ENCODE assay signal across 18 mouse cellular contexts in genomic region chr2:51219714-51220113, GRCm38 (mm10).
DNase-seq lines count a peak whose midpoint lies in the region; ATAC-seq and TF ChIP-seq lines count a peak whose summit lies in the region.
"Had no signal": no experiment of that assay in that cellular context is flagged by ENCODE, and none has a peak within 500 bp of the region (broad histone marks: within the 10 kb centered on the region; RNA-seq: fewer than 3 reads in every experiment).

No protein-coding gene starts in this region.

- 0 out of 2 replicates have a peak, but pooled peaks cover 3% of the 10 kb centered on the region for H3K4me1 ChIP-seq in lung, embryonic 14.5 days (ENCODE audit: insufficient read depth)
- H3K4me1 ChIP-seq in lung, adult 2 months (ENCODE audit: control insufficient read depth, insufficient read depth, low read length), result no peaks in the 10 kb centered on the region
- peaks cover 6% of the 10 kb centered on the region for H3K4me1 ChIP-seq in embryonic facial prominence, embryonic 15.5 days
- H3K4me1 ChIP-seq: forebrain, embryonic 15.5 days; liver, embryonic 12.5 days; midbrain, embryonic 15.5 days had no signal

- no peak for TF ChIP-seq CTCF in lung, embryonic 14.5 days (IDR thresholded peaks at IDR 0.05; ENCODE audit: low read depth)
- no peak for TF ChIP-seq CTCF in lung, adult 2 months (IDR thresholded peaks at IDR 0.05; ENCODE audit: insufficient read depth, low read length)

- H3K9ac ChIP-seq in lung, embryonic 14.5 days, result no peak overlapping the region
- no peak overlapping the region for H3K9ac ChIP-seq in embryonic facial prominence, embryonic 15.5 days
- H3K9ac ChIP-seq: forebrain, embryonic 15.5 days; liver, embryonic 12.5 days; midbrain, embryonic 15.5 days had no signal

- ATAC-seq in lung, embryonic 14.5 days (ENCODE audit: insufficient read depth), result peak; percentile 63; the same call in 1 of the 2 replicates
- ATAC-seq in embryonic facial prominence, embryonic 15.5 days (ENCODE audit: insufficient number of reproducible peaks, low FRiP score, low TSS enrichment, low read depth), result peak; percentile 57; the same call in 1 of the 2 replicates
- ATAC-seq: forebrain, embryonic 15.5 days; inflammation-experienced regulatory T-cells, adult 6 months; liver, embryonic 12.5 days; midbrain, embryonic 15.5 days had no signal

- DNase-seq in lung, embryonic 14.5 days, result peak; percentile 75
- DNase-seq in lung, adult 2 months, result no peak
- peak; percentile 80 for DNase-seq in NIH3T3 (ENCODE audit: low read depth)
- DNase-seq in mesoderm, embryonic 11.5 days (ENCODE audit: low read depth, low spot score), result peak; percentile 68
- no peak for DNase-seq in gastrocnemius, adult 18-20 months (ENCODE audit: low spot score)
- DNase-seq in layer of hippocampus, adult 9-11 months, result no peak
- no peak for DNase-seq in layer of hippocampus, adult 18-20 months (ENCODE audit: low spot score in 2 of 2)
- DNase-seq: cerebellum, adult 11 months; gastrocnemius, postnatal 10 days; heart, postnatal 10 days; kidney, postnatal 25 days; lung, postnatal 4 days; right cerebral cortex, adult 18-20 months had no signal

- H3K4me3 ChIP-seq in lung, embryonic 14.5 days (ENCODE audit: low read depth, low read length), result no peak overlapping the region
- no peak overlapping the region for H3K4me3 ChIP-seq in lung, adult 2 months (replicated peaks; ENCODE audit: extremely low read depth, low read depth, low read length)
- no peak overlapping the region for H3K4me3 ChIP-seq in embryonic facial prominence, embryonic 15.5 days (replicated peaks)
- H3K4me3 ChIP-seq: forebrain, embryonic 15.5 days; liver, embryonic 12.5 days; midbrain, embryonic 15.5 days had no signal

- no peaks in the 10 kb centered on the region for H3K9me3 ChIP-seq in lung, embryonic 14.5 days (ENCODE audit: low read depth, low read length)
- H3K9me3 ChIP-seq in embryonic facial prominence, embryonic 15.5 days (replicated peaks), result no peaks in the 10 kb centered on the region
- H3K9me3 ChIP-seq: forebrain, embryonic 15.5 days; liver, embryonic 12.5 days; midbrain, embryonic 15.5 days had no signal

- no peaks in the 10 kb centered on the region for H3K36me3 ChIP-seq in lung, embryonic 14.5 days (ENCODE audit: insufficient read depth)
- H3K36me3 ChIP-seq in embryonic facial prominence, embryonic 15.5 days, result no peaks in the 10 kb centered on the region
- H3K36me3 ChIP-seq: forebrain, embryonic 15.5 days; liver, embryonic 12.5 days; midbrain, embryonic 15.5 days had no signal

- H3K27ac ChIP-seq in lung, embryonic 14.5 days (ENCODE audit: low read depth), result no peak overlapping the region; the same call in 1 of the 2 replicates
- no peak overlapping the region; the same call in 1 of the 2 replicates for H3K27ac ChIP-seq in embryonic facial prominence, embryonic 15.5 days (replicated peaks)
- H3K27ac ChIP-seq: forebrain, embryonic 15.5 days; liver, embryonic 12.5 days; midbrain, embryonic 15.5 days had no signal

- H3K27me3 ChIP-seq in lung, embryonic 14.5 days (ENCODE audit: insufficient read depth, low read length), result no peaks in the 10 kb centered on the region
- no peaks in the 10 kb centered on the region for H3K27me3 ChIP-seq in embryonic facial prominence, embryonic 15.5 days
- H3K27me3 ChIP-seq: forebrain, embryonic 15.5 days; liver, embryonic 12.5 days; midbrain, embryonic 15.5 days had no signal

- no peak overlapping the region for H3K4me2 ChIP-seq in lung, embryonic 14.5 days
- no peak overlapping the region for H3K4me2 ChIP-seq in embryonic facial prominence, embryonic 15.5 days (replicated peaks)
- H3K4me2 ChIP-seq: forebrain, embryonic 15.5 days; liver, embryonic 12.5 days; midbrain, embryonic 15.5 days had no signal

- 23% methylated on average over 6 of the region's 6 CpGs for WGBS in lung, embryonic 14.5 days
- WGBS in lung, adult 2 months, result 47% methylated on average over 6 of the region's 6 CpGs
- WGBS in embryonic facial prominence, embryonic 15.5 days, result 15% methylated on average over 6 of the region's 6 CpGs

- TF ChIP-seq POLR2A in lung, adult 2 months (IDR thresholded peaks at IDR 0.05; ENCODE audit: borderline replicate concordance, extremely low read depth, low read depth, low read length), result no peak

Comparison
In these comparisons a context has a peak if more than half of its experiments do, and no peak if none do; other contexts are left out.
1. DNase-seq: peak in lung, embryonic 14.5 days (single experiment), NIH3T3 (single experiment) and mesoderm, embryonic 11.5 days (single experiment); none in lung, adult 2 months (single experiment), gastrocnemius, adult 18-20 months (single experiment), layer of hippocampus, adult 9-11 months (single experiment) and layer of hippocampus, adult 18-20 months (0 of 2).